Comparison of ENCODE assay signal across 9 mouse cellular contexts in the genomic region with DNA sequence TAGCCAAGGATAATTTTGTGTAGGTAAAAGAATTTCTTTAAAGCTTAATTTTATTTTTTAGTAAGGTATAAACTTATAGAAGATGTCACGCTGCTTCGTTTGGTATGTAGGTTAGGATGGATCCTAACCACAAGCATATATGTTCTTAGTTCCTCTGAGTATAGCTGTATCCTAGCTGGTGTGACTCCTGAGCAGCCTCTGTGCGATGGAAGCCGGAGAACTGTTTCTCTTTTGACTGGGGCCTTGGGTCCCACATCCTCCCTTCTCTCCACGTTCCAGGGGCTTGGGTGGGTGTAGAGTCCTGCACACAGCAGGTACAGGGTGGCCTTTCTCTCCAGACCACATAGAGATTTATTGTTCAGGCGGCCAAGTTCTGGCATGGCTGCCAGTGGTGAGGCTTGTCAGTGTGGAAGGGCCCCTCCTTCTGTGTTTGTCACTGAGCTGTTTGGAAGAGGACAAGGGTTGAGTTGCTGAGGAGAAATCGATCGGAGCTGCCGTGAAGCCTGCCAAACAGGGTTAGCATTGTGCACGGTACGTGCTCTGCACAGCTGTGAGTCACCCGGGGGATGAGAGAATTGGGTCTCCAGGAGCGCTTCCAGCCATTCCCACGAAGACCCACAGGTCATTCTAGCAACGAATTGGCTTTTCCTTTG. TPM values are rescaled to one million over a fixed set of nuclear protein-coding genes. Genes with fewer than 3 reads are reported as not detected.
A peak's percentile ranks its signal among the peaks of the same experiment; 100 is the strongest.
DNase-seq lines count a peak whose midpoint lies in the region; ATAC-seq and TF ChIP-seq lines count a peak whose summit lies in the region.
"Had no signal": no experiment of that assay in that cellular context is flagged by ENCODE, and none has a peak within 500 bp of the region (broad histone marks: within the 10 kb centered on the region; RNA-seq: fewer than 3 reads in every experiment).

No protein-coding gene starts in this region.

- 35% methylated on average over 15 of the region's 15 CpGs for WGBS in midbrain, postnatal 0 days
- WGBS in forebrain, embryonic 11.5 days = 75% methylated on average over 15 of the region's 15 CpGs

- H3K4me1 ChIP-seq in midbrain, postnatal 0 days (ENCODE audit: insufficient read depth, low read length) = no peaks in the 10 kb centered on the region; the same call in 1 of the 2 replicates
- no peaks in the 10 kb centered on the region; the same call in 1 of the 2 replicates for H3K4me1 ChIP-seq in forebrain, embryonic 11.5 days (replicated peaks; ENCODE audit: control insufficient read depth, insufficient read depth, low read length)

- intact Hi-C loops in heart, postnatal 10 days (cut with DNase I) = no loop called here

- DNase-seq in adrenal gland, adult (ENCODE audit: inconsistent age in 2 of 2, low spot score in 1 of 2) = peak; percentile 83 to 89
- DNase-seq in adrenal gland, adult 8-10 months = no peak
- peak; percentile 65 to 81 for DNase-seq in adrenal gland, postnatal 36 days
- peak; percentile 15 to 33 for DNase-seq in layer of hippocampus, postnatal 36 days
- DNase-seq in midbrain, postnatal 0 days (ENCODE audit: low spot score) = peak; percentile 79
- DNase-seq in heart, postnatal 10 days = no peak
- DNase-seq in heart, adult 18-20 months = no peak
- no peak for DNase-seq in forebrain, embryonic 11.5 days (ENCODE audit: low spot score)

- no peak for TF ChIP-seq CTCF in midbrain, postnatal 0 days (IDR thresholded peaks at IDR 0.05)

- 0 out of 2 replicates have a peak overlapping the region, but pooled peaks have one; percentile 55 for H3K27ac ChIP-seq in midbrain, postnatal 0 days (ENCODE audit: low read depth, low read length)
- H3K27ac ChIP-seq in forebrain, embryonic 11.5 days (ENCODE audit: low read depth, low read length) = no peak overlapping the region
- H3K27ac ChIP-seq: kidney, postnatal 0 days had no signal

- no peaks in the 10 kb centered on the region for H3K9me3 ChIP-seq in midbrain, postnatal 0 days (ENCODE audit: low read length)
- no peaks in the 10 kb centered on the region for H3K9me3 ChIP-seq in forebrain, embryonic 11.5 days (ENCODE audit: control insufficient read depth, low read length)

- no peak overlapping the region for H3K4me3 ChIP-seq in midbrain, postnatal 0 days (ENCODE audit: low read depth, low read length)
- H3K4me3 ChIP-seq in forebrain, embryonic 11.5 days (ENCODE audit: low read depth, low read length) = no peak overlapping the region

- H3K36me3 ChIP-seq in midbrain, postnatal 0 days (ENCODE audit: insufficient read depth, low read length) = no peaks in the 10 kb centered on the region; the same call in 1 of the 2 replicates
- H3K36me3 ChIP-seq in forebrain, embryonic 11.5 days (ENCODE audit: control insufficient read depth, insufficient read depth, low read length) = no peaks in the 10 kb centered on the region

- no peak overlapping the region for H3K9ac ChIP-seq in midbrain, postnatal 0 days (replicated peaks; ENCODE audit: low read length, poor library complexity, severe bottlenecking)
- H3K9ac ChIP-seq in forebrain, embryonic 11.5 days (ENCODE audit: low read length) = no peak overlapping the region

- peak; percentile 88 for ATAC-seq in midbrain, postnatal 0 days (ENCODE audit: low FRiP score)
- no peak for ATAC-seq in forebrain, embryonic 11.5 days (replicated peaks; ENCODE audit: low FRiP score)

- H3K4me2 ChIP-seq in midbrain, postnatal 0 days (ENCODE audit: low read depth, low read length, poor library complexity, severe bottlenecking) = peak overlapping the region; percentile 2; the same call in 1 of the 2 replicates
- no peak overlapping the region for H3K4me2 ChIP-seq in forebrain, embryonic 11.5 days (ENCODE audit: low read depth, low read length, severe bottlenecking)

- H3K27me3 ChIP-seq in midbrain, postnatal 0 days (ENCODE audit: insufficient read depth, low read length) = no peaks in the 10 kb centered on the region
- H3K27me3 ChIP-seq in forebrain, embryonic 11.5 days (ENCODE audit: control insufficient read depth, insufficient read depth, low read length) = no peaks in the 10 kb centered on the region

RNA-seq across cellular contexts. Expression of a gene that starts 6.9 kb away (rescaled TPM):
- total RNA-seq in adrenal gland, adult 8-10 months (2022) = 100 to 1,000 TPM; 130 to 186 (median 164) TPM
- total RNA-seq in adrenal gland, postnatal 36 days (2021) = 100 to 1,000 TPM; 143 to 169 TPM
- 1 to 10 TPM; 7.4 to 7.8 TPM for total RNA-seq in layer of hippocampus, postnatal 36 days (2021)
- 28.7 and 32.0 TPM in 2 replicates for total RNA-seq in midbrain, postnatal 0 days (2014; rRNA removed)
- polyA plus RNA-seq in midbrain, postnatal 0 days (2015; fragmentation: Nextera tagmentation; extraction: Ambion mirVana) = 24.5 and 26.6 TPM in 2 replicates
- total RNA-seq in heart, postnatal 10 days (2021) = 1 to 10 TPM; 7.0 to 7.1 TPM
- total RNA-seq in heart, adult 18-20 months (2021) = 1 to 10 TPM; 5.4 to 8.4 TPM
- 6.7 and 6.8 TPM in 2 replicates for polyA plus RNA-seq in forebrain, embryonic 11.5 days (2014; fragmentation: Nextera tagmentation; extraction: Ambion mirVana)

Comparison
In these comparisons a context has a peak if more than half of its experiments do, and no peak if none do; other contexts are left out.
1. DNase-seq: peak in adrenal gland, adult (2 of 2), adrenal gland, postnatal 36 days (2 of 2), layer of hippocampus, postnatal 36 days (2 of 2) and midbrain, postnatal 0 days (single experiment); none in adrenal gland, adult 8-10 months (single experiment), heart, postnatal 10 days (0 of 2), heart, adult 18-20 months (0 of 2) and forebrain, embryonic 11.5 days (single experiment).